Mouse (Mus musculus): ENCODE measurements around the gene Lhfpl5. TPM values are rescaled to one million over a fixed set of nuclear protein-coding genes. Genes with fewer than 3 reads are reported as not detected.
"Not testable (repeated sequence)": the region's sequence is repeated elsewhere in the genome, so short reads cannot be mapped to it uniquely, and the experiment has no call there.

Lhfpl5 gene
- total RNA-seq (2018; cell fraction: chromatin; rRNA removed) = not detected
- not detected for total RNA-seq (2018; cell fraction: cytosol; rRNA removed)
- not detected for total RNA-seq (2018; cell fraction: nucleus; rRNA removed)
- polyA plus RNA-seq (2018) = not detected in 3 replicates

DNA sequence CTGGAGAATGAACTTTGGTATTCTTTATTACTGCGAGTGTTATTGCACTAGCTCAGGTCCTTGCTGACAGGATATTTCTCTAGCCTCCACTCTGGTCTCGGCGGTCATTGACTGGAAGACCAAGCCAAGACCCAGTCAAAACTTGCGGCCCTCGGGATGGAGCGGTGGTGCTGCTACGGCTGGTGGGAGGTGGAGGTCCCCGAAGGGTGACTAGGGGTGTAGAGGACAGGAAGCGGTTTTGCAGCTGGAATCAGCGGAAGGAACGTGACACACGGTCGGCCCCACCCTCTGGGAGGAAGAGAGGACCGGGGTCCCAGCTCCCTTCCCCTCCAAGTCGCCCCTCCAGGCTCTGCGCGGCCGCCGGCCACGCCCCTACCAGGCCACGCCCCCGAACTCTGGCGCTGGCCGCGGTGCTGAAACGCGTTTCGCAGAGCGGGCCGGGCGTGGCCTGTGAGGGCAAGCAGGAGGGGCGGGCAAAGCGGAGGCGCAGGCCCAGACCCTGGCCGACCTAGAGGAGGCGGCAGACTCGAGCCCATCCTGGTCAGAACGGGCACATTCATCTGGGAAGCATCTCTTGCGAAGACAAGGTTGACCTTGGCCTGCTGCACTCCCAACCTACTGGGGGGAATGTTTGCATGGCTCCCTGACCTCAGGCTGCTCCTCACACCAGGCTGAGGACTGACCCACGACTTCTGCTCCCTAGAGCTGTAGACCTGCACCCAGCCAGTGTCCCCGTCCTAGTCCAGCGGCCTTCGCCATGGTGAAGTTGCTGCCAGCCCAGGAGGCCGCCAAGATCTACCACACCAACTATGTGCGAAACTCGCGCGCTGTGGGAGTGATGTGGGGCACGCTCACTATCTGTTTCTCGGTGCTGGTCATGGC lies at the start of gene Lhfpl5:
Gene Lhfpl5 (plus strand): TSS at position 398 of the 882 bp plus-strand sequence.
- no peaks in the 10 kb centered on the region for H3K36me3 ChIP-seq (ENCODE audit: inconsistent target)
- H3K79me2 ChIP-seq (ENCODE audit: inconsistent target) = no peaks in the 10 kb centered on the region
- H3K27ac ChIP-seq = no peak within 1 kb of the TSS
- WGBS (ENCODE audit: missing documents) = 16% methylated on average over 50 of the region's 50 CpGs
- no peak within 1 kb of the TSS for H3K4me3 ChIP-seq (ENCODE audit: inconsistent target)

DNA sequence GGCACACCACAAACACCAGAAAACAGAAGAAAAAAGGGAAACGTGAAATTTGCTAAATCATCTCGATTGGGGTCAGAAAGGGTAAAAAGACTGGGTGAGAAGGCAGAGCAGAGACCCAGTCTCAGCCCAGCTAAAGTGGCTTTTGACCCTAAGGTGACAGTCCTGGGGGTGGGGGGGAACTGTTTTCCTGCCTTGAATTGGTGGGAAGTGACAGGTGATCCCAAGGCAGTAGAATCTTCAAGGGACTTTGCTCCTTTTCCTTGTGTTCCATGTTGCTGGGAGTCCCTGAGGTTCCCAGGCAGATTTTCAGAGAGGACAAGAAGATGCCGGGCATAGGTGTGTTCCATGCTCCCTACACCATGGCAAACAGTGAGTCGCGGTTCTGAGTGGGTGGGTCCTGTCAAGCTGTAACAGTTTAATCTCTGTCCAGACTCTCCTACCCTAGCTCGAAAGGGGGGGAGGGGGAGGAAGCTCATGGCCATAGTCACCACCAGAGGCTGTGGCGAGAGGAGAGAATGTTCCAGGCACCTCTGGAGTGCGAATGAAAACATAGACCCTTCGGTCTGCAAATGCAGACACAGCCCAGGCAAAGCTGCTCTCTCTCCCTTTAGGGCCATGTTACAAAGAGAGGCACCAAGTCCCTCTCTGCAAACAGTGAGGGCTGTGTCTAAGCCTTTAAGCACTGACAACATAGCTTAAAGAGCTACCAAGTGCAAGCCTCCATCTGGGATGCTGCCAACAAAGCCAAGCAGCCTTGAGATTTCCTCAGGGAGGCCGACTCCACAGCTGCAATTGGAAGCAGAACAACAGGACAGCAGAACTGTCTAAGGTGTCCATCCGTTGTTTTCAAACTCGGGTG lies 48.0 kb upstream of the Lhfpl5 start:
- no peak overlapping the region for H3K27ac ChIP-seq
- no peaks in the 10 kb centered on the region for H3K79me2 ChIP-seq (ENCODE audit: inconsistent target)
- H3K4me3 ChIP-seq (ENCODE audit: inconsistent target) = no peak overlapping the region
- H3K36me3 ChIP-seq (ENCODE audit: inconsistent target) = no peaks in the 10 kb centered on the region
- WGBS (ENCODE audit: missing documents) = 23% methylated on average over 12 of the region's 12 CpGs

GRCm38 (mm10) chr17:28528043-28528351 lies 47.4 kb upstream of the Lhfpl5 start:
- no peak overlapping the region for H3K4me3 ChIP-seq (ENCODE audit: inconsistent target)
- no peaks in the 10 kb centered on the region for H3K79me2 ChIP-seq (ENCODE audit: inconsistent target)
- WGBS (ENCODE audit: missing documents) = 1% methylated on average over 6 of the region's 6 CpGs
- H3K36me3 ChIP-seq (ENCODE audit: inconsistent target) = no peaks in the 10 kb centered on the region
- H3K27ac ChIP-seq = no peak overlapping the region

DNA sequence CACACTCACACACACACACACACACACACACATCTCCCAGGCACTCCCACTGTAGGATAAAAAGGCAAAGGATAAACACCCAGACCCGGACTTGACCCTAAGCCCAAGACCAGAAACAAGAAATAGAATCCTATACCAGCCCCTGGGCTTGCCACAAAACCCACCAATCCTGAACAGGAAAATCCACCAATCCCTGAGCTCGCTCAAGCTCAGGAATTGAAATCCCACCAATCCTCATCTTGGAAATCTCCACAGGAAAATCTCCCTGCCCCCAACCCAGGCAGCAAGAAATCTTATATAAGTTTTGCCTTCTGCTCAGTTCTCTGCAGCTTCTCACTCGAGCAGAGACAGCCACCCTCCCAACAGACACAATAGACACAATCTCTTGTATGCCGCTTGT lies 46.3 kb upstream of the Lhfpl5 start:
- WGBS (ENCODE audit: missing documents) = 81% methylated on average over 4 of the region's 4 CpGs
- H3K36me3 ChIP-seq (ENCODE audit: inconsistent target) = no peaks in the 10 kb centered on the region
- no peaks in the 10 kb centered on the region for H3K79me2 ChIP-seq (ENCODE audit: inconsistent target)

DNA sequence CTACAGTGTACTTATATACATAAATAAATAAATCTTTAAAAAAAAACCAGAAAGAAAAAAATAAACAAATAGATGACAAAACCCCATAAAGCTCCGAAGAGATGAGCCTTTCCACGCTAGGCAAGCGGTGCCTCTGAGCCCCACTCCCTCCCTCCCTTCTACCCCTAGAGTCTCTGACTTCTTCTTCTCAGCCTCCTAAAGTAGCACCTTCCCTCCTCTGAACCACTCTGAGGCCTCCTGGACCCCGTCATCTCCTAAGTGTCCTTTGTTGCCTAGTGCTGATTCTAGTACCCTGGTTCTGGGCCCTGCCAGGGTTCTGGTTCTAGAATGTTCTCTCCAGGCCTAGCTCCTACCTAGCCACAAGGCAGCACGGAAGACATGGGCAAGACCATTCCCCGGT lies 44.9 kb upstream of the Lhfpl5 start, which contains the start of gene Armc12:
Gene Armc12 (plus strand): TSS at position 301 of the 400 bp plus-strand sequence.
- Histone ChIP-seq H3K4me3 (ENCODE audit: inconsistent target) (no peak within 1 kb of the TSS), H3K79me2 (ENCODE audit: inconsistent target) (no peaks in the 10 kb centered on the region), H3K27ac (no peak within 1 kb of the TSS), H3K36me3 (ENCODE audit: inconsistent target) (no peaks in the 10 kb centered on the region)
- WGBS (ENCODE audit: missing documents) = 95% methylated on average over 6 of the region's 6 CpGs

More for the DNA sequence above, 46.3 kb upstream of the Lhfpl5 start:
- H3K4me3 ChIP-seq (ENCODE audit: inconsistent target) = no peak overlapping the region
- H3K27ac ChIP-seq = no peak overlapping the region

DNA sequence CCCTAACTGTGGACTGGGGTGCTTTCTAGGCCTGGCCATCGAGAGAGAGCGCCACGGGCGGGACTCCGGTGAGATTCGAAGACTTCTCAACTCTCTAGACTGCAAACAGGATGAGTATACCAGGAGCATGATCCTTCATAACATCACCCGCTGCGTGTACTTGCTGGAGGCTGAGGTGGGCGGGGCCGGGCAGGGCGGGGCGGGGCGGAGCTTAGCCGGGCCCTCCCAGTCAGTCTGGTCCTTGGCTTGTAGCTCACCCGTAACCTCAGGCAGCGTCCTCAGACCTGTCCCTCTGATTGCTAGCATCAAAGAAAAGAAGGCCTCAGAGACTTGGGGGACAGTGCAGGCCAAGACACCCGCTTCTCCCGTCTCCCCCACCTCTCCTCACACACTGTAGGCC lies 43.5 kb upstream of the Lhfpl5 start:
- Histone ChIP-seq H3K4me3 (ENCODE audit: inconsistent target) (no peak overlapping the region), H3K27ac (no peak overlapping the region), H3K36me3 (ENCODE audit: inconsistent target) (no peaks in the 10 kb centered on the region), H3K79me2 (ENCODE audit: inconsistent target) (no peaks in the 10 kb centered on the region)
- WGBS (ENCODE audit: missing documents) = 51% methylated on average over 18 of the region's 18 CpGs

DNA sequence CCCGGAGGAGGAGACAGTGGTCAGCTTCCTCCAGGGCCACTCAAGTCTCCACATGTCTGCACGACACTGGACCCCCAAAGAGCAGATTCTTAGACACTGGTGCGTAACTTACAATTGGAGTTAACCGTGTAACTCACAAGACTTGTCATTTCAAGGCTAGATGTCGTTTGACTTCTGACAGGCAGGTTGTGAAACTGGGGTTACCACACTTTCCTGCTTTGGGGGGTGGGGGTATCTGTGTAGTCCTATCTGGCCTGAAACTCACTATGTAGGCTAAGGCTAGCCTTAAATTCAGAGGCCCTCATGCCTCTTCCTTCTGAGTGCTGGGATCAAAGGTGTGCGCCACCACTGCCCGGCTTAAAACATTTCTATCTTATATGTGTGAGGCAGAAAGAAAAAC lies 42.9 kb upstream of the Lhfpl5 start:
- 65% methylated on average over 7 of the region's 7 CpGs for WGBS (ENCODE audit: missing documents)
- H3K27ac ChIP-seq = no peak overlapping the region
- no peaks in the 10 kb centered on the region for H3K79me2 ChIP-seq (ENCODE audit: inconsistent target)
- H3K36me3 ChIP-seq (ENCODE audit: inconsistent target) = no peaks in the 10 kb centered on the region
- H3K4me3 ChIP-seq (ENCODE audit: inconsistent target) = no peak overlapping the region

GRCm38 (mm10) chr17:28533327-28533726 lies 42.1 kb upstream of the Lhfpl5 start:
- no peaks in the 10 kb centered on the region for H3K36me3 ChIP-seq (ENCODE audit: inconsistent target)
- 95% methylated on average over 13 of the region's 13 CpGs for whole genome bisulfite sequencing (ENCODE audit: missing documents)
- H3K79me2 ChIP-seq (ENCODE audit: inconsistent target) = no peaks in the 10 kb centered on the region
- H3K4me3 ChIP-seq (ENCODE audit: inconsistent target) = no peak overlapping the region
- no peak overlapping the region for H3K27ac ChIP-seq

DNA sequence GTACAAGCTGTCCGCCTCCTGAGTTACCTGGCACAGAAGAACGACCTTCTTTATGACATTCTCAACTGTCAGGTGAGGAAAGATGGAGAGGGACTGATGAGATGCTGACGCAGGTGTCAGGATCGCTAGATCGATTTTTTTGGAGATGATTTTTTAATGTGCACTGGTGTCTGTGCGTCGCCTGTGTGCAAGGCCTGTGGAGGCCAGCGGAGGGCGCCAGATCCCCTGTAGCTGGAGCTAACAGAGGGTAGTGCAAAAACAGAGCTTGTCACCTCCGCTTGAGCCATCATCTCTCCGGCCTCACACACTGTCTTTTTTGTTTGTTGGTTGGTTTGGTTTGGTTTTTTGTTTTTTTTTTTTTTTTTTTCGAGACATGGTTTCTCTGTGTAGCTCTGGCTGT lies 37.6 kb upstream of the Lhfpl5 start:
- Histone ChIP-seq H3K4me3 (ENCODE audit: inconsistent target) (no peak overlapping the region), H3K36me3 (ENCODE audit: inconsistent target) (no peaks in the 10 kb centered on the region), H3K27ac (no peak overlapping the region), H3K79me2 (ENCODE audit: inconsistent target) (no peaks in the 10 kb centered on the region)
- 70% methylated on average over 11 of the region's 12 CpGs for WGBS (ENCODE audit: missing documents)

DNA sequence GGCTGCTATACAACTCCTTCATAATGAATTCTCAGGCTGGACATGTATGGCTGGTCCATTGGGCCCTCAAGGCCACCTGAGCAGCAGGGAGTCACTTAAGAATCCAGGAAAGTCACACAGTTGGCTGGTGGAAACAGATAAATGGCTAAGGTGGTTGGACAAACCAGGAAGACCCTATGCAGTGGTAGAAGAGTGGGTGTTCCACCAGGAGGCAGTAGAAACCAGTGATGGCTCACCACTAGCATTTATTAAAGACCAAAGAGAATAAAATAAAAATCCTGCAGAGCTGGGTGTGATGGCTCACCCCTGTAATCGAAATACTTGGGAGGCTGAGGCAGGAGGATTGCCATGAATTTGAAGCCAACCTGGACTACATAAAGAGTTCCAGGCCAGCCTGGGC lies 28.5 kb upstream of the Lhfpl5 start:
- no peaks in the 10 kb centered on the region for H3K79me2 ChIP-seq (ENCODE audit: inconsistent target)
- no peak overlapping the region for H3K4me3 ChIP-seq (ENCODE audit: inconsistent target)
- no peaks in the 10 kb centered on the region for H3K36me3 ChIP-seq (ENCODE audit: inconsistent target)
- no peak overlapping the region for H3K27ac ChIP-seq
- whole genome bisulfite sequencing (ENCODE audit: missing documents) = 77% methylated on average over 1 of the region's 1 CpGs

- WGBS (ENCODE audit: missing documents) = 73% methylated on average over 10 of the region's 11 CpGs
- H3K27ac ChIP-seq = no peak overlapping the region
- H3K79me2 ChIP-seq (ENCODE audit: inconsistent target) = no peaks in the 10 kb centered on the region
These were observed 26.9 kb upstream of the Lhfpl5 start for GRCm38 (mm10) chr17:28548550-28548949.

GRCm38 (mm10) chr17:28549111-28549510 lies 26.3 kb upstream of the Lhfpl5 start, which contains the start of gene Clpsl2:
TSS of gene Clpsl2 (plus strand) at chr17:28549411.
- Histone ChIP-seq H3K27ac (no peak within 1 kb of the TSS), H3K4me3 (ENCODE audit: inconsistent target) (no peak within 1 kb of the TSS), H3K36me3 (ENCODE audit: inconsistent target) (no peaks in the 10 kb centered on the region), H3K79me2 (ENCODE audit: inconsistent target) (no peaks in the 10 kb centered on the region)
- 78% methylated on average over 14 of the region's 14 CpGs for WGBS (ENCODE audit: missing documents)

More at GRCm38 (mm10) chr17:28548550-28548949, 26.9 kb upstream of the Lhfpl5 start:
- Histone ChIP-seq H3K4me3 (ENCODE audit: inconsistent target) (no peak overlapping the region), H3K36me3 (ENCODE audit: inconsistent target) (no peaks in the 10 kb centered on the region)

GRCm38 (mm10) chr17:28553040-28553793 lies 22.2 kb upstream of the Lhfpl5 start:
- no peak overlapping the region for H3K4me3 ChIP-seq (ENCODE audit: inconsistent target)
- WGBS (ENCODE audit: missing documents) = 34% methylated on average over 7 of the region's 14 CpGs
- no peaks in the 10 kb centered on the region for H3K36me3 ChIP-seq (ENCODE audit: inconsistent target)
- no peaks in the 10 kb centered on the region for H3K79me2 ChIP-seq (ENCODE audit: inconsistent target)
- H3K27ac ChIP-seq = no peak overlapping the region

DNA sequence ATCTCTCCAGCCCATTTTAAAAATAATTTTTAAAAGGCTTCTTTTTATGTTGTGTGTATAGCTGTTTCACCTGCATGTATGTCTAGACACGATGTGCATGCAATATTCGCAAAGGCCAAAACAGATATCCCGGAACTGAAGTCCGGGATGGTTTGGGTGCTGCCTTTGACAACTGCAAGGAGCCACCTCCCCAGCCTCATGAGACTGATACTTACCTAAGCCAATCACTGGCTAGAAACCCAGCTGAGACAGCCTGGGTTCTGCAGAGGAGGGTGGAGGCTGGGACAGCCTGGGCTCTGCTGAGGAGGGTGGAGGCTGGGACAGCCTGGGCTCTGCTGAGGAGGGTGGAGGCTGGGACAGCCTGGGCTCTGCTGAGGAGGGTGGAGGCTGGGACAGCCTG lies 21.4 kb upstream of the Lhfpl5 start:
- not testable (repeated sequence) for H3K27ac ChIP-seq; H3K36me3 ChIP-seq (ENCODE audit: inconsistent target); H3K79me2 ChIP-seq (ENCODE audit: inconsistent target); H3K4me3 ChIP-seq (ENCODE audit: inconsistent target)
- 94% methylated on average over 4 of the region's 4 CpGs for WGBS (ENCODE audit: missing documents)

Data from macrophage (primary cell).